Mouse (Mus musculus) embryonic facial prominence, embryonic 14.5 days (tissue): Measurements from ENCODE around the gene Rps19. TPM values are rescaled to one million over a fixed set of nuclear protein-coding genes. Genes with fewer than 3 reads are reported as not detected.
"Not testable (repeated sequence)": the region's sequence is repeated elsewhere in the genome, so short reads cannot be mapped to it uniquely, and the experiment has no call there.

Experiments used
- ATAC-seq: fragments of 200-750 bp; cut with Nextera tagmentation; 2 replicates; pipeline ENCODE4 v1.8.0; 2017; ENCODE audit warnings: low read depth, moderate number of reproducible peaks, moderate TSS enrichment
- DNase-seq: peaks from one replicate; pipeline ENCODE4 v3.0.0-alpha.2; 2015; ENCODE audit warnings: low spot score
- H3K27ac ChIP-seq: fragments of 300-500 bp; sonication (generic); replicated peaks from 2 replicates; pipeline ENCODE4 v1.5.1; 2014; ENCODE audit warnings: low read depth, mild to moderate bottlenecking, low read length, moderate library complexity
- H3K27me3 ChIP-seq: fragments of 300-500 bp; sonication (generic); replicated peaks from 2 replicates; pipeline ENCODE4 v1.6.1; 2014; ENCODE audit warnings: low read length; ENCODE audit not compliant: control insufficient read depth, insufficient read depth
- H3K36me3 ChIP-seq: fragments of 300-500 bp; sonication (generic); 2 replicates; pipeline ENCODE4 v1.6.1; 2014; ENCODE audit warnings: low read length, mixed read lengths; ENCODE audit not compliant: control insufficient read depth, insufficient read depth
- H3K4me1 ChIP-seq: fragments of 300-500 bp; sonication (generic); 2 replicates; pipeline ENCODE4 v1.6.1; 2014; ENCODE audit warnings: antibody characterized with exemption, low read length; ENCODE audit not compliant: control insufficient read depth, insufficient read depth
- H3K4me2 ChIP-seq: fragments of 300-500 bp; sonication (generic); 2 replicates; pipeline ENCODE4 v1.6.1; 2014; ENCODE audit warnings: low read depth, mild to moderate bottlenecking, low read length, moderate library complexity, mixed read lengths
- H3K4me3 ChIP-seq: fragments of 300-500 bp; sonication (generic); 2 replicates; pipeline ENCODE4 v1.5.1; 2014; ENCODE audit warnings: low read depth, mild to moderate bottlenecking, low read length
- H3K9ac ChIP-seq: fragments of 300-500 bp; sonication (generic); 2 replicates; pipeline ENCODE4 v1.6.1; 2014; ENCODE audit warnings: low read depth, mild to moderate bottlenecking, low read length, moderate library complexity, mixed read lengths
- H3K9me3 ChIP-seq: fragments of 300-500 bp; sonication (generic); 2 replicates; pipeline ENCODE4 v1.6.1; 2016; ENCODE audit warnings: low read length; ENCODE audit not compliant: control insufficient read depth
- WGBS: fragments of 180-500 bp; shearing (Covaris S2); extraction: QIAGEN DNeasy Blood & Tissue Kit; methylation state at CpG from one replicate; pipeline ENCODE4 v1.1.7; 2014; 5-methylcytosine and 5-hydroxymethylcytosine counted together
- polyA plus RNA-seq: library from polyadenylated mRNA; unstranded; fragments of >200 nt; fragmentation: Nextera tagmentation; extraction: Ambion mirVana; gene quantifications from 2 replicates; pipeline ENCODE4 v1.2.1, GENCODE M21; 2014

Rps19 gene
- polyA plus RNA-seq: 3,017 and 3,062 TPM in 2 replicates

- H3K27me3 ChIP-seq: no peaks in the 10 kb centered on the region
- peak; percentile 96 for ATAC-seq
- peaks cover 14% of the 10 kb centered on the region for H3K4me1 ChIP-seq
- peak within 1 kb of the TSS; percentile 99 for H3K4me3 ChIP-seq
- peak; percentile 100 for DNase-seq
- peaks cover 38% of the 10 kb centered on the region for H3K36me3 ChIP-seq
- H3K9ac ChIP-seq: peak within 1 kb of the TSS; percentile 100
- peak within 1 kb of the TSS; percentile 87 for H3K4me2 ChIP-seq
- no peaks in the 10 kb centered on the region for H3K9me3 ChIP-seq
- WGBS: under 1% methylated on average over 50 of the region's 57 CpGs
- peak within 1 kb of the TSS; percentile 92 for H3K27ac ChIP-seq
These were observed at the start of gene Rps19 for GRCm38 (mm10) chr7:24883896-24884692. Rps19 (plus strand) TSS chr7:24884371.

- not testable (repeated sequence) for H3K4me1 ChIP-seq, H3K9ac ChIP-seq, H3K9me3 ChIP-seq, ATAC-seq, H3K27me3 ChIP-seq, DNase-seq, H3K36me3 ChIP-seq, H3K27ac ChIP-seq, H3K4me2 ChIP-seq, H3K4me3 ChIP-seq
- WGBS: 58% methylated on average over 11 of the region's 13 CpGs
These were observed 45.3 kb upstream of the Rps19 start for GRCm38 (mm10) chr7:24838732-24839409.

- Histone ChIP-seq H3K4me2 (no peak overlapping the region), H3K4me3 (no peak overlapping the region), H3K36me3 (no peaks in the 10 kb centered on the region), H3K4me1 (no peaks in the 10 kb centered on the region), H3K27ac (no peak overlapping the region), H3K9me3 (no peaks in the 10 kb centered on the region), H3K9ac (no peak overlapping the region), H3K27me3 (no peaks in the 10 kb centered on the region)
- WGBS: 72% methylated on average over 8 of the region's 8 CpGs
- DNase-seq (no peak), ATAC-seq (no peak)
These were observed 44.8 kb upstream of the Rps19 start for GRCm38 (mm10) chr7:24839410-24839808.

- Histone ChIP-seq H3K4me1 (no peaks in the 10 kb centered on the region), H3K4me2 (no peak overlapping the region), H3K27me3 (no peaks in the 10 kb centered on the region), H3K27ac (no peak overlapping the region), H3K9ac (no peak overlapping the region), H3K9me3 (no peaks in the 10 kb centered on the region), H3K36me3 (no peaks in the 10 kb centered on the region), H3K4me3 (no peak overlapping the region)
- DNase-seq: no peak
- ATAC-seq: no peak
- WGBS: 37% methylated on average over 3 of the region's 3 CpGs
These were observed 43.8 kb upstream of the Rps19 start for GRCm38 (mm10) chr7:24840331-24840730.

GRCm38 (mm10) chr7:24841009-24841408 is 43.2 kb upstream of the Rps19 start:
- no peaks in the 10 kb centered on the region for H3K36me3 ChIP-seq
- H3K4me1 ChIP-seq: no peaks in the 10 kb centered on the region
- 79% methylated on average over 4 of the region's 4 CpGs for WGBS
- H3K4me2 ChIP-seq: no peak overlapping the region
- H3K27me3 ChIP-seq: no peaks in the 10 kb centered on the region
- DNase-seq (no peak), ATAC-seq (no peak)
- no peak overlapping the region for H3K9ac ChIP-seq
- H3K27ac ChIP-seq: no peak overlapping the region
- H3K9me3 ChIP-seq: no peaks in the 10 kb centered on the region
- no peak overlapping the region for H3K4me3 ChIP-seq

GRCm38 (mm10) chr7:24844144-24844543 is 40.0 kb upstream of the Rps19 start:
- Histone ChIP-seq H3K4me1 (no peaks in the 10 kb centered on the region), H3K4me2 (no peak overlapping the region), H3K4me3 (no peak overlapping the region), H3K9me3 (no peaks in the 10 kb centered on the region), H3K27ac (no peak overlapping the region), H3K27me3 (no peaks in the 10 kb centered on the region), H3K36me3 (no peaks in the 10 kb centered on the region), H3K9ac (no peak overlapping the region; the same call in 1 of the 2 replicates)
- DNase-seq: no peak
- ATAC-seq: no peak
- 30% methylated on average over 5 of the region's 5 CpGs for WGBS

- DNase-seq: no peak
- Histone ChIP-seq H3K4me2 (no peak overlapping the region), H3K27me3 (no peaks in the 10 kb centered on the region), H3K9ac (no peak overlapping the region), H3K9me3 (no peaks in the 10 kb centered on the region), H3K4me1 (no peaks in the 10 kb centered on the region), H3K4me3 (no peak overlapping the region), H3K27ac (no peak overlapping the region), H3K36me3 (no peaks in the 10 kb centered on the region)
- ATAC-seq: no peak
- WGBS: 86% methylated on average over 9 of the region's 9 CpGs
These were observed 39.0 kb upstream of the Rps19 start for GRCm38 (mm10) chr7:24845181-24845580.

GRCm38 (mm10) chr7:24845713-24846112 is 38.5 kb upstream of the Rps19 start:
- Histone ChIP-seq H3K27me3 (no peaks in the 10 kb centered on the region), H3K4me3 (no peak overlapping the region), H3K36me3 (no peaks in the 10 kb centered on the region), H3K9ac (no peak overlapping the region), H3K4me2 (no peak overlapping the region), H3K9me3 (no peaks in the 10 kb centered on the region), H3K27ac (no peak overlapping the region), H3K4me1 (no peaks in the 10 kb centered on the region)
- peak; percentile 36 for DNase-seq
- ATAC-seq: no peak
- WGBS: 6% methylated on average over 6 of the region's 6 CpGs
